ENCODE assay signal across 8 mouse cellular contexts in the genomic region with DNA sequence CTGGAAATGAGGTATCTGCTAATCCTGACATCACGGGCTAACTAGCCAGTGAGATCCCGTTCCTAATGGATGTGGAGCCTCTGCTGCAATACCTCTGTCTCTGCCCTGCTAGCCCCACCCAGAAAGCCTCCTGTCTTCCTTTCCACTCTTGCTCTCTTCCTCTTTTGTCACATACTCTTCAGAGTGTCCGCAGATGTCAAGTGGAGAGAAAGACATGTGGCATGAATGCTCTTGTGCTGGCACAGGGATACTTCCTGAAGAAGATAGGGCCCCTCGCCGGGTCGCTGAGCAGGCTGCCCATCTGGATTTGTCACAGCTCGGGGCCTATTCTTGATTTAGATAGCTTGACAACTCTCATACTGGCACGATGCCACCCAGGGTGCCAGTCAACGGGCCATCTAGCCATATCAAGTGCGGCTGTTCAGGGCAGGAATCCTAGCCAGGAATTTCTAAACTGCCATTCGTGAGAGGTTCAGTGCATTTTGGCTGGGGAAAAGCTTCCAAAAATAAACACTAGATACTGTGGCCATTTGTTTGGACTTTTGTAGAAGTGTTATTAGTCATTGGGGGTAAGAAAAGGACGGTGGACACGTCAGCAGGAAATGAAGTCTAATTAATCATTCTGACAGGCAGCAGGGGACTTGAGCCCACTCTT. TPM values are rescaled to one million over a fixed set of nuclear protein-coding genes. Genes with fewer than 3 reads are reported as not detected.
DNase-seq lines count a peak whose midpoint lies in the region; ATAC-seq and TF ChIP-seq lines count a peak whose summit lies in the region.

No protein-coding gene starts in this region.

- peak; percentile 20 to 27 for DNase-seq in cerebellum, adult 2 months
- no peak for DNase-seq in cerebellum, adult 18-20 months
- DNase-seq in 3T3-L1 (ENCODE audit: low read depth, low spot score): peak; percentile 85
- peak; percentile 71 for DNase-seq in gastrocnemius, postnatal 25 days
- peak; percentile 81 for DNase-seq in lung, postnatal 10 days
- DNase-seq in layer of hippocampus, adult 9-10 months (ENCODE audit: low spot score): no peak

- TF ChIP-seq CTCF in cerebellum, adult 2 months (IDR thresholded peaks at IDR 0.05; ENCODE audit: borderline replicate concordance, insufficient read depth, low read depth, low read length): no peak

- H3K9ac ChIP-seq in hindbrain, embryonic 15.5 days: no peak overlapping the region

- H3K9me3 ChIP-seq in hindbrain, embryonic 15.5 days: no peaks in the 10 kb centered on the region

- H3K36me3 ChIP-seq in hindbrain, embryonic 15.5 days: no peaks in the 10 kb centered on the region

- TF ChIP-seq POLR2A in cerebellum, adult 2 months (IDR thresholded peaks at IDR 0.05; ENCODE audit: borderline replicate concordance, insufficient read depth, low read length): no peak

- no peak overlapping the region for H3K4me2 ChIP-seq in hindbrain, embryonic 15.5 days

- 15% methylated on average over 13 of the region's 13 CpGs for WGBS in cerebellum, adult 2 months
- WGBS in hindbrain, embryonic 15.5 days: 31% methylated on average over 13 of the region's 13 CpGs

- no peak overlapping the region for H3K4me3 ChIP-seq in cerebellum, adult 2 months (replicated peaks; ENCODE audit: insufficient read depth, low read depth, low read length)
- no peak overlapping the region for H3K4me3 ChIP-seq in hindbrain, embryonic 15.5 days

- no peaks in the 10 kb centered on the region for H3K27me3 ChIP-seq in cerebellum, adult 2 months (ENCODE audit: control insufficient read depth, insufficient read depth, low read length)
- H3K27me3 ChIP-seq in hindbrain, embryonic 15.5 days: no peaks in the 10 kb centered on the region

- H3K27ac ChIP-seq in cerebellum, adult 2 months (ENCODE audit: insufficient read depth, low read length): no peak overlapping the region
- peak overlapping the region; percentile 23 for H3K27ac ChIP-seq in hindbrain, embryonic 15.5 days (replicated peaks)

- H3K4me1 ChIP-seq in cerebellum, adult 2 months (ENCODE audit: control insufficient read depth, insufficient read depth, low read length): no peaks in the 10 kb centered on the region
- peaks cover 17% of the 10 kb centered on the region; the same call in 1 of the 2 replicates for H3K4me1 ChIP-seq in hindbrain, embryonic 15.5 days (replicated peaks)

- peak; percentile 86 for ATAC-seq in hindbrain, embryonic 15.5 days (ENCODE audit: low FRiP score, low read depth)
- ATAC-seq in inflammation-experienced regulatory T-cells, adult 6 months: no peak

RNA-seq across cellular contexts. Expression of a gene that starts 35.8 kb away (rescaled TPM):
- 30.3 and 31.3 TPM in 2 replicates for polyA plus RNA-seq in cerebellum, adult 2 months (2012; rRNA removed)
- 10 to 100 TPM; 22.1 to 24.9 TPM for total RNA-seq in gastrocnemius, postnatal 25 days (2021)
- 33.8 and 37.0 TPM in 2 replicates for polyA plus RNA-seq in hindbrain, embryonic 15.5 days (2015; fragmentation: Nextera tagmentation; extraction: Ambion mirVana)
- 10 to 100 TPM; 39.1 to 46.2 (median 42.1) TPM for polyA plus RNA-seq in inflammation-experienced regulatory T-cells, adult 6 months (2017; shearing (Covaris generic))

Comparison
In these comparisons a context has a peak if more than half of its experiments do, and no peak if none do; other contexts are left out.
1. DNase-seq: peak in cerebellum, adult 2 months (2 of 2), 3T3-L1 (single experiment), gastrocnemius, postnatal 25 days (single experiment) and lung, postnatal 10 days (single experiment); none in cerebellum, adult 18-20 months (0 of 2) and layer of hippocampus, adult 9-10 months (single experiment).